Mouse (Mus musculus) forebrain, embryonic 11.5 days (tissue): ENCODE data around the gene Acyp1. TPM values are rescaled to one million over a fixed set of nuclear protein-coding genes. Genes with fewer than 3 reads are reported as not detected.

Experiments used
- ATAC-seq: fragments of 200-750 bp; cut with Nextera tagmentation; replicated peaks from 2 replicates; pipeline ENCODE4 v1.8.0; 2017; ENCODE audit warnings: moderate TSS enrichment; ENCODE audit not compliant: low FRiP score
- DNase-seq: peaks from one replicate; pipeline ENCODE4 v3.0.0-alpha.2; 2017; ENCODE audit warnings: low spot score
- H3K27ac ChIP-seq: fragments of 300-500 bp; sonication (generic); 2 replicates; pipeline ENCODE4 v1.5.1; 2014; ENCODE audit warnings: low read depth, low read length
- H3K27me3 ChIP-seq: fragments of 300-500 bp; sonication (generic); 2 replicates; pipeline ENCODE4 v1.6.1; 2014; ENCODE audit warnings: mild to moderate bottlenecking, low read length, mixed read lengths; ENCODE audit not compliant: control insufficient read depth, insufficient read depth
- H3K36me3 ChIP-seq: fragments of 300-500 bp; sonication (generic); 2 replicates; pipeline ENCODE4 v1.6.1; 2014; ENCODE audit warnings: mild to moderate bottlenecking, low read length, moderate library complexity, mixed read lengths; ENCODE audit not compliant: control insufficient read depth, insufficient read depth
- H3K4me1 ChIP-seq: fragments of 300-500 bp; sonication (generic); replicated peaks from 2 replicates; pipeline ENCODE4 v1.6.1; 2014; ENCODE audit warnings: low read length, mixed read lengths; ENCODE audit not compliant: control insufficient read depth, insufficient read depth
- H3K4me2 ChIP-seq: fragments of 300-500 bp; sonication (generic); 2 replicates; pipeline ENCODE4 v1.6.1; 2014; ENCODE audit warnings: low read depth, mild to moderate bottlenecking, low read length, moderate library complexity, mixed read lengths; ENCODE audit not compliant: severe bottlenecking
- H3K4me3 ChIP-seq: fragments of 300-500 bp; sonication (generic); 2 replicates; pipeline ENCODE4 v1.5.1; 2014; ENCODE audit warnings: low read depth, low read length
- H3K9ac ChIP-seq: fragments of 300-500 bp; sonication (generic); 2 replicates; pipeline ENCODE4 v1.6.1; 2014; ENCODE audit warnings: low read length
- H3K9me3 ChIP-seq: fragments of 300-500 bp; sonication (generic); 2 replicates; pipeline ENCODE4 v1.6.1; 2016; ENCODE audit warnings: low read length, mixed read lengths; ENCODE audit not compliant: control insufficient read depth
- WGBS: fragments of 180-500 bp; shearing (Covaris S2); extraction: QIAGEN DNeasy Blood & Tissue Kit; methylation state at CpG from one replicate; pipeline ENCODE4 v1.1.7; 2014; 5-methylcytosine and 5-hydroxymethylcytosine counted together
- polyA plus RNA-seq: library from polyadenylated mRNA; unstranded; fragments of >200 nt; fragmentation: Nextera tagmentation; extraction: Ambion mirVana; gene quantifications from 2 replicates; pipeline ENCODE4 v1.2.1, GENCODE M21; 2014

The Acyp1 gene
- polyA plus RNA-seq, 1 experiment from 2014 or later: 61.9 TPM

DNA sequence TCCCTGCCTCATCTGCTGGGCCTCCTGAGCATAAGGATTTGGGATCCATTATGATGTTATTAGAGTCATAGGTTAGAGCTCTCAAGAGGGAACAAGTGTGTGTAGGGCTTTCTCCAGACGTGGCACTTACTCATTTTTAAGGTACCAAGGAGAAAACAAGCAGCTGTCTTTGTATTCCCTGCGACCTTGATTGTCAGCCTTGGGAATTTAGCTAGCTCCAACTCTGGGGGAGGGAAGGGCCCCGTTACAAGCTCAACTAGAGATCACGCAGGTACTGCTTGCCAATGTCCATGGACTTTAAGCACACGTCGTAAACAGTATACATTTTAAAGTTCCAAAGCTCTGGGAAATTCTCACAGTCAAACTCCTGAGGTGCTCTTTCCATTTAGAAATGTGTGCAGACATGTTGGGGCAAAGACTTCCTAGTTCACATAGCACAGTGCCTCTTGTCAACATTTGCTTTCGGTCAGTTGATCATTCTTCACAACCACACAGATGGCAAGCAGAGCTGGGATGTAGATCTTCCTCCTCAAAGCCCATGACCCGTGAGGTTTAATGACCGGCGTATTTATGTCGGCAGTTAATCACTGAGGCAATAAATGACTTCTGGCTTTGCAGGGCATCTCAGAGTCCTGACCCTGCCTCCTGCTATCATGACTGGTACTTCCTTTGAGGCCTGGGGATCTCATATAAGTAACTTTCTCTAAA is 10.0 kb upstream of the Acyp1 start:
- 89% methylated on average over 11 of the region's 11 CpGs for WGBS
- ATAC-seq (no peak), DNase-seq (no peak)
- H3K4me1 ChIP-seq: no peaks in the 10 kb centered on the region
- H3K4me3 ChIP-seq: no peak overlapping the region
- H3K27me3 ChIP-seq: no peaks in the 10 kb centered on the region
- peaks cover 5% of the 10 kb centered on the region; the same call in 1 of the 2 replicates for H3K9me3 ChIP-seq
- peaks cover 9% of the 10 kb centered on the region; the same call in 1 of the 2 replicates for H3K36me3 ChIP-seq
- no peak overlapping the region for H3K4me2 ChIP-seq
- H3K27ac ChIP-seq: no peak overlapping the region
- H3K9ac ChIP-seq: no peak overlapping the region

DNA sequence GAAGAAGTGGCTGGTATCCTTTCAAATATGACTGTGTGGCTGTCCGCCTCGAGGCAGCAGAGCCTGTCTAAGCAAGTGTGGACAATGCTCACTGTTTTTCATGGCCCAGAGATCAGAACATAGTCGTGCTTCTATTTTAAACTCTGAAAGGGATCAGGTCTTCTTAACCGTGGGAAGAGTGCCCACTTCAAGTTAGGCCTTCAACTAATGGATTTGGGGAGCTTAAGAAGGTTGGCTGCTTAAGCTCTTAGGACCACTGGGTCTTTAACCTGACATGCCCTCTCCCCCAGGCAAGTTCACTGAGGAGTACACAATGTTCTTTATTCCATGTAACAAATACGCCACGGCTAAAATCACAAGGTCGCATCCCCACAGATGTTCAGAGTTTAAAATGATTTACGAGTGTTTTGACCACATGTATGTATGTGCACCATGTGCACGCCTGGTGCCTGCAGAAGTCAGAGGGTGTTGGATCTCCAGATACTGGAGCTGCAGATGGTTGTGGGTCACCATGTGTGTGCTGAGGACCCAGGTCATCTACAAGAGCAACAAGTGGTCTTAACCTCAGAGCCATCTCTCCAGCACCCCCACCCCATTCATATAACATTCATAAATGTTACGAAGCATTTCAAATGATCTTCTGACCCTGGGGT is 9.2 kb upstream of the Acyp1 start:
- no peak overlapping the region for H3K27ac ChIP-seq
- peaks cover 9% of the 10 kb centered on the region; the same call in 1 of the 2 replicates for H3K36me3 ChIP-seq
- no peak overlapping the region for H3K4me3 ChIP-seq
- H3K27me3 ChIP-seq: no peaks in the 10 kb centered on the region
- H3K9ac ChIP-seq: no peak overlapping the region
- DNase-seq (no peak), ATAC-seq (no peak)
- no peak overlapping the region for H3K4me2 ChIP-seq
- 82% methylated on average over 10 of the region's 10 CpGs for WGBS
- H3K9me3 ChIP-seq: peaks cover 5% of the 10 kb centered on the region; the same call in 1 of the 2 replicates
- no peaks in the 10 kb centered on the region for H3K4me1 ChIP-seq

- Histone ChIP-seq H3K27ac (no peak overlapping the region), H3K27me3 (no peaks in the 10 kb centered on the region), H3K36me3 (peaks cover 7% of the 10 kb centered on the region; the same call in 1 of the 2 replicates), H3K9ac (no peak overlapping the region), H3K9me3 (peaks cover 5% of the 10 kb centered on the region; the same call in 1 of the 2 replicates), H3K4me3 (no peak overlapping the region), H3K4me2 (no peak overlapping the region), H3K4me1 (no peaks in the 10 kb centered on the region)
- 83% methylated on average over 5 of the region's 5 CpGs for WGBS
- no peak for ATAC-seq
- no peak for DNase-seq
These were observed 8.7 kb upstream of the Acyp1 start for GRCm38 (mm10) chr12:85296915-85297314.

- Histone ChIP-seq H3K9ac (no peak overlapping the region), H3K4me1 (no peaks in the 10 kb centered on the region), H3K4me2 (no peak overlapping the region), H3K27me3 (no peaks in the 10 kb centered on the region), H3K27ac (no peak overlapping the region), H3K4me3 (no peak overlapping the region), H3K9me3 (peaks cover 5% of the 10 kb centered on the region; the same call in 1 of the 2 replicates), H3K36me3 (no peaks in the 10 kb centered on the region; the same call in 1 of the 2 replicates)
- 87% methylated on average over 2 of the region's 2 CpGs for WGBS
- ATAC-seq (no peak), DNase-seq (no peak)
These were observed 7.3 kb upstream of the Acyp1 start for GRCm38 (mm10) chr12:85295506-85295905.

- H3K9me3 ChIP-seq: peaks cover 5% of the 10 kb centered on the region; the same call in 1 of the 2 replicates
- DNase-seq: no peak
- H3K4me2 ChIP-seq: no peak overlapping the region
- H3K27me3 ChIP-seq: no peaks in the 10 kb centered on the region
- no peaks in the 10 kb centered on the region for H3K36me3 ChIP-seq
- H3K27ac ChIP-seq: no peak overlapping the region
- H3K4me1 ChIP-seq: no peaks in the 10 kb centered on the region
- ATAC-seq: no peak
- no peak overlapping the region for H3K9ac ChIP-seq
- no peak overlapping the region for H3K4me3 ChIP-seq
These were observed 4.7 kb upstream of the Acyp1 start for GRCm38 (mm10) chr12:85292906-85293305.

DNA sequence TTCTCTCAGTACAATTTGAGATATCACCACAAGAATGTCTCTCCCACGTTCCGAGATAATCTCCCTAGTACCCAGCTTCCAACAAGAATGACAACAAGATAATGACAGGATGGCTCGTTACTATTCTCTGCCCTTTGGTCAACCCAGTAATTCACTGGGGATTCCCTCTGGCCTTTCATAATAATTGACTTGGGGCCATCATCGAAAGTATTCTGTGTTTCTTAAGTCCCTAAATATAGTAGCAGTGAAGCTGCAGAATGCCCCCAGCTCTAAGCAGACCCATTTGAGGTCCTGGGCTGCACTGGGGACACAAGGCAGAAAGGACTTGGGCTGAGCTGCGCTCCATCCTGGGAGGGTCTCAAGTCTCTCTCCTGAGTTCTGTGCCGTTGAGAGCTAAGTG is 4.0 kb upstream of the Acyp1 start:
- no peak for DNase-seq
- Histone ChIP-seq H3K27ac (no peak overlapping the region), H3K4me2 (no peak overlapping the region), H3K27me3 (no peaks in the 10 kb centered on the region), H3K9ac (no peak overlapping the region), H3K4me1 (no peaks in the 10 kb centered on the region), H3K9me3 (peaks cover 5% of the 10 kb centered on the region; the same call in 1 of the 2 replicates), H3K4me3 (no peak overlapping the region), H3K36me3 (no peaks in the 10 kb centered on the region)
- 78% methylated on average over 6 of the region's 6 CpGs for WGBS
- ATAC-seq: no peak

- ATAC-seq: no peak
- Histone ChIP-seq H3K9me3 (peaks cover 5% of the 10 kb centered on the region; the same call in 1 of the 2 replicates), H3K4me1 (no peaks in the 10 kb centered on the region), H3K4me2 (no peak overlapping the region), H3K9ac (no peak overlapping the region), H3K27me3 (no peaks in the 10 kb centered on the region), H3K4me3 (no peak overlapping the region), H3K36me3 (no peaks in the 10 kb centered on the region), H3K27ac (no peak overlapping the region)
- no peak for DNase-seq
These were observed 3.3 kb upstream of the Acyp1 start for GRCm38 (mm10) chr12:85291541-85291940.

DNA sequence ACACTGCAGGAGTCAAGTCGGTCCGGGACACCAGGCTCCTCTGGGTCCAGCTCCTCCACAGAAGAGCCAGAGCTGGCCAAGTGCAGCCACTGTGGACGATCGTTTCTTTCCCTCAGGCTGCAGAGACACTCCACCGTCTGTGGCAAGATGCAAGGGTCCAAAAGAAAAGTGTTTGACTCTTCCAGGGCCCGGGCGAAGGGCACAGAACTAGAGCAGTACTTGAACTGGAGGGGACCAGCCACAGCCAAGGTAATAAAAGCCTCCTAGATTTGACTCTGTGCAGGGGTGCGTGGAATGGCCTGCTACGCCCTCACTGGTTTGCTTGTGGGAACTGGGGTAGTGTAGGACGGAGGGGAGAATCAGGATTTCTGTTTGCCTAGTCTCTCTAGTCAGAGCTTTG is 2.4 kb upstream of the Acyp1 start:
- H3K9me3 ChIP-seq: peaks cover 5% of the 10 kb centered on the region; the same call in 1 of the 2 replicates
- 88% methylated on average over 10 of the region's 10 CpGs for WGBS
- no peaks in the 10 kb centered on the region for H3K36me3 ChIP-seq
- DNase-seq (no peak), ATAC-seq (no peak)
- no peak overlapping the region for H3K9ac ChIP-seq
- no peaks in the 10 kb centered on the region for H3K4me1 ChIP-seq
- H3K27me3 ChIP-seq: no peaks in the 10 kb centered on the region
- H3K27ac ChIP-seq: no peak overlapping the region
- H3K4me3 ChIP-seq: no peak overlapping the region
- no peak overlapping the region for H3K4me2 ChIP-seq
